Mouse (Mus musculus) MEL (cell line): ENCODE measurements around the gene Gnaq. TPM values are rescaled to one million over a fixed set of nuclear protein-coding genes. Genes with fewer than 3 reads are reported as not detected.

ENCODE experiments used
- DNase-seq: peaks from one replicate; pipeline ENCODE4 v3.0.0; 2011; ENCODE audit warnings: low read depth, low spot score
- H3K27ac ChIP-seq: 2 replicates; pipeline ENCODE4 v1.5.1; 2012; ENCODE audit warnings: low read depth, mild to moderate bottlenecking, control low read depth, low read length, moderate library complexity; ENCODE audit not compliant: control insufficient read depth
- H3K27me3 ChIP-seq, 2 experiments: fragments of 150-350 bp in 1 of 2; sonication (generic) in 1 of 2; 2 replicates each; pipeline ENCODE4 v1.6.1; 2012; ENCODE audit warnings: low read length in 2 of 2, mild to moderate bottlenecking in 2 of 2, improper control_type of control experiment in 1 of 2, moderate library complexity in 1 of 2; ENCODE audit not compliant: insufficient read depth in 2 of 2, control insufficient read depth in 1 of 2
- H3K36me3 ChIP-seq, 2 experiments: 2 replicates each; pipeline ENCODE4 v1.6.1; 2012 to 2014; ENCODE audit warnings: low read length in 2 of 2, improper control_type of control experiment in 1 of 2, inconsistent platforms in 1 of 2, mild to moderate bottlenecking in 1 of 2; ENCODE audit not compliant: insufficient read depth in 2 of 2, control insufficient read depth in 1 of 2
- H3K4me1 ChIP-seq, 2 experiments: fragments of 150-350 bp in 1 of 2; sonication (generic) in 1 of 2; 2 replicates each; pipeline ENCODE4 v1.6.1; 2012; ENCODE audit warnings: low read length in 2 of 2, improper control_type of control experiment in 1 of 2, mild to moderate bottlenecking in 1 of 2; ENCODE audit not compliant: insufficient read depth in 2 of 2, control insufficient read depth in 1 of 2
- H3K4me3 ChIP-seq, 2 experiments: fragments of 150-350 bp in 1 of 2; sonication (generic) in 1 of 2; 2 replicates each; pipeline ENCODE4 v1.5.1; 2012; ENCODE audit warnings: low read depth in 2 of 2, low read length in 2 of 2, mild to moderate bottlenecking in 2 of 2, moderate library complexity in 2 of 2, control low read depth in 1 of 2, improper control_type of control experiment in 1 of 2; ENCODE audit not compliant: control insufficient read depth in 1 of 2, insufficient read depth in 1 of 2
- H3K79me2 ChIP-seq: 2 replicates; pipeline ENCODE4 v1.6.1; 2012; ENCODE audit warnings: mild to moderate bottlenecking, low read length, moderate library complexity; ENCODE audit not compliant: control insufficient read depth, poor library complexity, insufficient read depth
- H3K9ac ChIP-seq: 2 replicates; pipeline ENCODE4 v1.6.1; 2012; ENCODE audit warnings: low read depth, mild to moderate bottlenecking, control low read depth, low read length, moderate library complexity; ENCODE audit not compliant: control insufficient read depth, poor library complexity, severe bottlenecking
- H3K9me3 ChIP-seq: fragments of 150-350 bp; sonication (generic); replicated peaks from 2 replicates; pipeline ENCODE4 v1.6.1; 2012; ENCODE audit warnings: mild to moderate bottlenecking, low read length, improper control_type of control experiment, moderate library complexity; ENCODE audit not compliant: insufficient read depth
- CHD2 ChIP-seq: IDR thresholded peaks from 2 replicates; pipeline ENCODE4 v1.6.1; 2011; ENCODE audit warnings: low read length, improper control_type of control experiment
- CTCF ChIP-seq, 3 experiments: IDR thresholded peaks in 2 of 3; conservative IDR thresholded peaks in 1 of 3; 2 replicates each; pipeline ENCODE4 v1.5.1; 2011 to 2012; ENCODE audit warnings: low read length in 3 of 3, low read depth in 2 of 3, mild to moderate bottlenecking in 2 of 3, improper control_type of control experiment in 1 of 3, inconsistent platforms in 1 of 3, mixed read lengths in 1 of 3, moderate library complexity in 1 of 3; ENCODE audit not compliant: control insufficient read depth in 1 of 3, insufficient read depth in 1 of 3, poor library complexity in 1 of 3, severe bottlenecking in 1 of 3
- E2F4 ChIP-seq: IDR thresholded peaks from 2 replicates; pipeline ENCODE4 v1.6.1; 2011; ENCODE audit warnings: low read depth, low read length, improper control_type of control experiment, borderline replicate concordance
- EP300 ChIP-seq, 2 experiments: IDR thresholded peaks; 2 replicates each; pipeline ENCODE4 v1.6.1; 2011; ENCODE audit warnings: improper control_type of control experiment in 2 of 2, low read length in 2 of 2, low read depth in 1 of 2, mild to moderate bottlenecking in 1 of 2
- JUND ChIP-seq: IDR thresholded peaks from 2 replicates; pipeline ENCODE4 v1.6.1; 2011; ENCODE audit warnings: low read depth, mild to moderate bottlenecking, improper control_type of control experiment, low read length
- KAT2A ChIP-seq: conservative IDR thresholded peaks from 2 replicates; pipeline ENCODE4 v1.6.1; 2012; ENCODE audit warnings: low read depth, low read length, improper control_type of control experiment, inconsistent platforms
- MAX ChIP-seq: IDR thresholded peaks from 2 replicates; pipeline ENCODE4 v1.6.1; 2011; ENCODE audit warnings: low read length, improper control_type of control experiment
- MEF2A ChIP-seq: IDR thresholded peaks from 2 replicates; pipeline ENCODE4 v1.6.1; 2014; ENCODE audit warnings: low read depth, mild to moderate bottlenecking, inconsistent platforms, low read length, improper control_type of control experiment; ENCODE audit not compliant: poor library complexity, insufficient replicate concordance, severe bottlenecking; ENCODE audit errors: extremely low read depth
- MXI1 ChIP-seq: IDR thresholded peaks from 2 replicates; pipeline ENCODE4 v1.6.1; 2011; ENCODE audit warnings: mild to moderate bottlenecking, low read depth, low read length, improper control_type of control experiment
- MYB ChIP-seq: IDR thresholded peaks from 2 replicates; pipeline ENCODE4 v1.6.1; 2011; ENCODE audit warnings: mild to moderate bottlenecking, low read depth, low read length, improper control_type of control experiment
- MYC ChIP-seq: IDR thresholded peaks from 2 replicates; pipeline ENCODE4 v1.6.1; 2011; ENCODE audit warnings: low read depth, mild to moderate bottlenecking, low read length, improper control_type of control experiment, moderate library complexity
- NRF1 ChIP-seq: IDR thresholded peaks from 2 replicates; pipeline ENCODE4 v1.6.1; 2014; ENCODE audit warnings: low read depth, mild to moderate bottlenecking, inconsistent platforms, low read length, improper control_type of control experiment, moderate library complexity; ENCODE audit not compliant: poor library complexity, insufficient read depth, severe bottlenecking
- POLR2A ChIP-seq, 2 experiments: IDR thresholded peaks; 2 replicates each; pipeline ENCODE4 v1.6.1; 2011 to 2012; ENCODE audit warnings: low read length in 2 of 2, mild to moderate bottlenecking in 2 of 2, control low read depth in 1 of 2, improper control_type of control experiment in 1 of 2, low read depth in 1 of 2, moderate library complexity in 1 of 2; ENCODE audit not compliant: control insufficient read depth in 1 of 2, insufficient read depth in 1 of 2, poor library complexity in 1 of 2
- SIN3A ChIP-seq: IDR thresholded peaks from 2 replicates; pipeline ENCODE4 v1.6.1; 2012; ENCODE audit warnings: low read length, improper control_type of control experiment, inconsistent platforms
- TAL1 ChIP-seq: IDR thresholded peaks from 2 replicates; pipeline ENCODE4 v1.6.1; 2012; ENCODE audit warnings: mild to moderate bottlenecking, inconsistent platforms, low read length, moderate library complexity, mixed read lengths
- TBP ChIP-seq: IDR thresholded peaks from 2 replicates; pipeline ENCODE4 v1.8.0; 2011; ENCODE audit warnings: low read depth, low read length, improper control_type of control experiment
- UBTF ChIP-seq: IDR thresholded peaks from 2 replicates; pipeline ENCODE4 v1.6.1; 2012; ENCODE audit warnings: low read depth, mild to moderate bottlenecking, inconsistent platforms, low read length, improper control_type of control experiment, moderate library complexity, borderline replicate concordance; ENCODE audit not compliant: insufficient read depth
- USF1 ChIP-seq: IDR thresholded peaks from 2 replicates; pipeline ENCODE4 v1.6.1; 2014; ENCODE audit warnings: low read depth, mild to moderate bottlenecking, inconsistent platforms, low read length, improper control_type of control experiment, moderate library complexity
- USF2 ChIP-seq, 2 experiments: IDR thresholded peaks; 2 replicates each; pipeline ENCODE4 v1.6.1; 2011 to 2012; ENCODE audit warnings: improper control_type of control experiment in 2 of 2, low read length in 2 of 2, borderline replicate concordance in 1 of 2, inconsistent platforms in 1 of 2, low read depth in 1 of 2, mild to moderate bottlenecking in 1 of 2; ENCODE audit not compliant: insufficient read depth in 1 of 2
- ZKSCAN1 ChIP-seq: IDR thresholded peaks from 2 replicates; pipeline ENCODE4 v1.6.1; 2012; ENCODE audit warnings: low read depth, mild to moderate bottlenecking, inconsistent platforms, low read length, improper control_type of control experiment, moderate library complexity
- ZMIZ1 ChIP-seq: IDR thresholded peaks from 2 replicates; pipeline ENCODE4 v1.6.1; 2012; ENCODE audit warnings: low read depth, mild to moderate bottlenecking, inconsistent platforms, low read length, improper control_type of control experiment, moderate library complexity
- ZNF384 ChIP-seq: IDR thresholded peaks from 2 replicates; pipeline ENCODE4 v1.6.1; 2012; ENCODE audit warnings: low read depth, mild to moderate bottlenecking, inconsistent platforms, low read length, improper control_type of control experiment
- polyA plus RNA-seq, 2 experiments: library from polyadenylated mRNA; stranded (reverse) in 1 of 2; unstranded in 1 of 2; fragments of >175 nt in 1 of 2; fragments of >200 nt in 1 of 2; gene quantifications; 2 replicates each; pipeline versions ENCODE4 v1.2.1 to v1.2.4; 2012; ENCODE audit warnings: low replicate concordance in 2 of 2, low read depth in 1 of 2; ENCODE audit not compliant: insufficient read length in 2 of 2, insufficient read depth in 1 of 2, missing spikeins in 1 of 2
- total RNA-seq: library from RNA; depleted of rRNA; stranded (reverse); fragments of 300-350 nt; gene quantifications from 2 replicates; pipeline ENCODE4 v1.2.3, GENCODE M21; 2012

Gene Gnaq
- total and polyA plus RNA-seq, 3 experiments = not detected

- Histone ChIP-seq H3K4me1 (no peaks in the 10 kb centered on the region), H3K4me3 (no peak overlapping the region)
- no peak for DNase-seq
These were observed 34.6 kb downstream of the Gnaq start for GRCm38 (mm10) chr19:16167185-16167584.

GRCm38 (mm10) chr19:16168192-16168591, 35.6 kb downstream of the Gnaq start:
- no peaks in the 10 kb centered on the region for H3K4me1 ChIP-seq
- TF ChIP-seq TAL1 (no peak), CHD2 (no peak), USF2 (IDR thresholded peaks at IDR 0.05; ENCODE audit: borderline replicate concordance in 1 of 2, insufficient read depth in 1 of 2, low read depth in 1 of 2, low read length in 2 of 2) (no peak), MAX (no peak), CTCF (IDR thresholded peaks at IDR 0.05 in 2 of 3, conservative IDR thresholded peaks at IDR 0.05 in 1 of 3; ENCODE audit: control insufficient read depth in 1 of 3, insufficient read depth in 1 of 3, low read depth in 2 of 3, low read length in 3 of 3, poor library complexity in 1 of 3, severe bottlenecking in 1 of 3) (no peak), MXI1 (no peak), UBTF (no peak), SIN3A (no peak), ZMIZ1 (no peak), EP300 (IDR thresholded peaks at IDR 0.05; ENCODE audit: low read depth in 1 of 2, low read length in 2 of 2) (no peak), USF1 (no peak)
- no peaks in the 10 kb centered on the region for H3K36me3 ChIP-seq
- no peaks in the 10 kb centered on the region for H3K79me2 ChIP-seq
- no peak for DNase-seq
- peaks cover 2 to 4% of the 10 kb centered on the region in 2 experiments; a peak in 3 of 4 replicates for H3K27me3 ChIP-seq
- H3K9me3 ChIP-seq = no peaks in the 10 kb centered on the region
- H3K27ac ChIP-seq = no peak overlapping the region
- no peak overlapping the region for H3K9ac ChIP-seq
- H3K4me3 ChIP-seq = no peak overlapping the region

More at GRCm38 (mm10) chr19:16167185-16167584, 34.6 kb downstream of the Gnaq start:
- Histone ChIP-seq H3K36me3 (no peaks in the 10 kb centered on the region), H3K9me3 (no peaks in the 10 kb centered on the region), H3K79me2 (no peaks in the 10 kb centered on the region), H3K27ac (no peak overlapping the region), H3K27me3 (peaks cover 1 to 2% of the 10 kb centered on the region in 2 experiments; a peak in 2 of 4 replicates), H3K9ac (no peak overlapping the region)
- TF ChIP-seq MEF2A (no peak), UBTF (no peak), NRF1 (no peak), MYC (no peak), ZKSCAN1 (no peak), POLR2A (IDR thresholded peaks at IDR 0.05; ENCODE audit: control insufficient read depth in 1 of 2, insufficient read depth in 1 of 2, low read depth in 1 of 2, low read length in 2 of 2, poor library complexity in 1 of 2) (no peak), ZNF384 (no peak), KAT2A (no peak), JUND (no peak), E2F4 (no peak), MYB (no peak), TBP (no peak)
